Mouse (Mus musculus) liver, adult 2 months (tissue): ENCODE data around the gene Cngb1. TPM values are rescaled to one million over a fixed set of nuclear protein-coding genes. Genes with fewer than 3 reads are reported as not detected.

Experiments used
- DNase-seq: peaks from one replicate; pipeline ENCODE4 v3.0.0-alpha.2; 2011; ENCODE audit warnings: low read depth, low spot score; ENCODE audit errors: extremely low read depth
- H3K27ac ChIP-seq: fragments of 200-500 bp; replicated peaks from 2 replicates; pipeline ENCODE4 v1.5.1; 2012; ENCODE audit warnings: low read depth, mild to moderate bottlenecking, control low read depth, inconsistent platforms, low read length; ENCODE audit not compliant: insufficient read depth
- H3K27me3 ChIP-seq: fragments of 200-500 bp; 2 replicates; pipeline ENCODE4 v1.6.1; 2012; ENCODE audit warnings: mild to moderate bottlenecking, moderate library complexity, low read length, inconsistent platforms; ENCODE audit not compliant: control insufficient read depth, insufficient read depth
- H3K36me3 ChIP-seq: fragments of 200-500 bp; 2 replicates; pipeline ENCODE4 v1.6.1; 2012; ENCODE audit warnings: low read length, inconsistent platforms; ENCODE audit not compliant: control insufficient read depth, insufficient read depth
- H3K4me1 ChIP-seq: fragments of 200-500 bp; 2 replicates; pipeline ENCODE4 v1.6.1; 2011; ENCODE audit warnings: low read length; ENCODE audit not compliant: control insufficient read depth, insufficient read depth
- H3K4me3 ChIP-seq: fragments of 200-500 bp; 2 replicates; pipeline ENCODE4 v1.5.1; 2011; ENCODE audit warnings: low read depth, mild to moderate bottlenecking, control low read depth, low read length, moderate library complexity; ENCODE audit not compliant: insufficient read depth
- H3K79me2 ChIP-seq: fragments of 200-500 bp; 2 replicates; pipeline ENCODE4 v1.6.1; 2012; ENCODE audit warnings: inconsistent platforms, mild to moderate bottlenecking, low read length, moderate library complexity; ENCODE audit not compliant: control insufficient read depth, insufficient read depth
- H3K9ac ChIP-seq: fragments of 200-500 bp; 2 replicates; pipeline ENCODE4 v1.6.1; 2012; ENCODE audit warnings: low read depth, mild to moderate bottlenecking, control low read depth, inconsistent platforms, low read length
- CTCF ChIP-seq: fragments of 200-500 bp; IDR thresholded peaks from 2 replicates; pipeline ENCODE4 v1.5.1; 2011; ENCODE audit warnings: low read depth, low read length, control low read depth
- POLR2A ChIP-seq: fragments of 200-500 bp; IDR thresholded peaks from 2 replicates; pipeline ENCODE4 v1.6.1; 2011; ENCODE audit warnings: low read length, control low read depth; ENCODE audit not compliant: insufficient read depth; ENCODE audit errors: extremely low read depth
- WGBS: fragments of 180-500 bp; shearing (Covaris S2); methylation state at CpG from one replicate; pipeline ENCODE4 v1.1.7; 2018; 5-methylcytosine and 5-hydroxymethylcytosine counted together
- polyA plus RNA-seq: library from polyadenylated mRNA; depleted of rRNA; stranded (reverse); fragments of >200 nt; gene quantifications from 2 replicates; pipeline ENCODE4 v1.2.3, GENCODE M21; 2012; rRNA removed
- total RNA-seq: library from RNA; depleted of rRNA; stranded (reverse); fragments of >200 nt; gene quantifications from 2 replicates; pipeline ENCODE4 v1.2.3, GENCODE M21; 2014; rRNA removed

Cngb1 gene
- under 0.01 and 0.07 TPM in 2 replicates for total RNA-seq
- polyA plus RNA-seq = 0.39 TPM in 1 of 2 replicates, not detected in the other

- no peak within 1 kb of the TSS for H3K9ac ChIP-seq
- H3K4me3 ChIP-seq = no peak within 1 kb of the TSS
- H3K27ac ChIP-seq = no peak within 1 kb of the TSS
- 59% methylated on average over 6 of the region's 6 CpGs for WGBS
- H3K4me1 ChIP-seq = no peaks in the 10 kb centered on the region
- no peak for DNase-seq
- H3K27me3 ChIP-seq = no peaks in the 10 kb centered on the region
- TF ChIP-seq POLR2A (no peak), CTCF (no peak)
- H3K36me3 ChIP-seq = no peaks in the 10 kb centered on the region
- no peaks in the 10 kb centered on the region for H3K79me2 ChIP-seq
Observed at GRCm38 (mm10) chr8:95306431-95306830, at the start of gene Cngb1. Gene Cngb1 (minus strand): TSS chr8:95306585.

GRCm38 (mm10) chr8:95354606-95355005 is 48.2 kb upstream of the Cngb1 start:
- no peak for DNase-seq
- Histone ChIP-seq H3K4me3 (no peak overlapping the region), H3K4me1 (peaks cover 14% of the 10 kb centered on the region), H3K27ac (no peak overlapping the region), H3K79me2 (peaks cover 19% of the 10 kb centered on the region; the same call in 1 of the 2 replicates), H3K36me3 (no peaks in the 10 kb centered on the region), H3K27me3 (no peaks in the 10 kb centered on the region), H3K9ac (no peak overlapping the region)
- no peak for TF ChIP-seq POLR2A
- WGBS = 96% methylated on average over 2 of the region's 2 CpGs

GRCm38 (mm10) chr8:95352871-95353866 is 46.8 kb upstream of the Cngb1 start:
- Histone ChIP-seq H3K36me3 (no peaks in the 10 kb centered on the region), H3K4me1 (peaks cover 16% of the 10 kb centered on the region), H3K4me3 (peak overlapping the region; percentile 75), H3K27me3 (no peaks in the 10 kb centered on the region), H3K9ac (peak overlapping the region; percentile 95), H3K27ac (peak overlapping the region; percentile 90), H3K79me2 (peaks cover 19% of the 10 kb centered on the region; the same call in 1 of the 2 replicates)
- TF ChIP-seq CTCF = 0 out of 2 replicates have a peak, but pooled peaks have one; percentile 0
- no peak for TF ChIP-seq POLR2A
- peak; percentile 52 for DNase-seq
- 9% methylated on average over 62 of the region's 62 CpGs for WGBS

- no peaks in the 10 kb centered on the region for H3K27me3 ChIP-seq
- H3K4me1 ChIP-seq = peaks cover 19% of the 10 kb centered on the region
- TF ChIP-seq POLR2A = peak; percentile 62; the same call in 1 of the 2 replicates
- TF ChIP-seq CTCF = no peak
- H3K27ac ChIP-seq = peak within 1 kb of the TSS; percentile 90
- peaks cover 19% of the 10 kb centered on the region; the same call in 1 of the 2 replicates for H3K79me2 ChIP-seq
- H3K36me3 ChIP-seq = no peaks in the 10 kb centered on the region
- under 1% methylated on average over 80 of the region's 80 CpGs for WGBS
- DNase-seq = peak; percentile 68
- peak within 1 kb of the TSS; percentile 95 for H3K9ac ChIP-seq
- H3K4me3 ChIP-seq = peak within 1 kb of the TSS; percentile 75
Observed at GRCm38 (mm10) chr8:95352151-95352870, 45.9 kb upstream of the Cngb1 start, which contains the start of gene Mmp15. Gene Mmp15 (plus strand): TSS chr8:95352268.

- peak; percentile 61 for DNase-seq
- Histone ChIP-seq H3K9ac (peak overlapping the region; percentile 59), H3K4me1 (peaks cover 18% of the 10 kb centered on the region), H3K27me3 (no peaks in the 10 kb centered on the region), H3K4me3 (0 out of 2 replicates have a peak overlapping the region, but pooled peaks have one; percentile 10), H3K27ac (peak overlapping the region; percentile 58), H3K79me2 (peaks cover 19% of the 10 kb centered on the region; the same call in 1 of the 2 replicates), H3K36me3 (no peaks in the 10 kb centered on the region)
- 6% methylated on average over 15 of the region's 15 CpGs for WGBS
- no peak for TF ChIP-seq POLR2A
- TF ChIP-seq CTCF = peak; percentile 46
Observed at GRCm38 (mm10) chr8:95351461-95351860, 45.1 kb upstream of the Cngb1 start.
